Mouse (Mus musculus): Measurements from ENCODE around the gene Ccdc86. TPM values are rescaled to one million over a fixed set of nuclear protein-coding genes. Genes with fewer than 3 reads are reported as not detected.

The Ccdc86 gene
- total and polyA plus RNA-seq, 2 experiments: 1.2 to 4.3 TPM

DNA sequence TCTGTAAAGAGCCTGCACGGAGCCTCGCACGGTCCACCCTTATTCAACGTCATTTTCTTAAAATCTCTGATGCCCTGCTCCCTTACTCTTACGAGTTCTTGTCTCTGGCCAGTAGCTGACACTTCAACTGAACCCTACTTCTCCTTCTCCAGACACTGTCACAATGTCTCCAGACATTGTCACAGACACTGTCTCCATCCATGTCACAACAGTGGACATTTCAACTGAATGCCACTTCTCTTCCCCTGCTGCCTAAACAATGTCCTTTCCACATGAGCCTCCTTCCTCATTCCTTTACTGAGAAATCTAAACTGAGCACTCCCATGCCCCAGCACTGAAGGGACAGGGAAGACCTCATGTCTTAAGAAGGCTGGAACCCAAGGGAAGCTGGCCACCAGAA is 1.8 kb downstream of the Ccdc86 start:
- TF ChIP-seq CTCF (IDR thresholded peaks at IDR 0.05; ENCODE audit: low read depth, low read length) (no peak), POLR2A (IDR thresholded peaks at IDR 0.05; ENCODE audit: extremely low read depth, insufficient read depth, low read length) (no peak)
- Histone ChIP-seq H3K27ac (replicated peaks; ENCODE audit: insufficient read depth, low read depth, low read length) (no peak overlapping the region), H3K9ac (ENCODE audit: low read depth, low read length) (peak overlapping the region; percentile 42), H3K27me3 (ENCODE audit: control insufficient read depth, insufficient read depth, low read length) (no peaks in the 10 kb centered on the region), H3K4me1 (ENCODE audit: control insufficient read depth, insufficient read depth, low read length) (peaks cover 9% of the 10 kb centered on the region), H3K79me2 (ENCODE audit: control insufficient read depth, insufficient read depth, low read length) (peaks cover 8% of the 10 kb centered on the region; the same call in 1 of the 2 replicates), H3K36me3 (ENCODE audit: control insufficient read depth, insufficient read depth, low read length) (peaks cover 5% of the 10 kb centered on the region; the same call in 1 of the 2 replicates), H3K4me3 (ENCODE audit: insufficient read depth, low read depth, low read length) (peak overlapping the region; percentile 56; the same call in 1 of the 2 replicates)
- WGBS: 88% methylated on average over 5 of the region's 5 CpGs
- no peak for DNase-seq (ENCODE audit: extremely low read depth, low read depth, low spot score)

GRCm38 (mm10) chr19:10946506-10946905 is 2.6 kb downstream of the Ccdc86 start:
- H3K4me1 ChIP-seq (ENCODE audit: control insufficient read depth, insufficient read depth, low read length): peaks cover 9% of the 10 kb centered on the region
- H3K36me3 ChIP-seq (ENCODE audit: control insufficient read depth, insufficient read depth, low read length): peaks cover 5% of the 10 kb centered on the region; the same call in 1 of the 2 replicates
- no peaks in the 10 kb centered on the region for H3K27me3 ChIP-seq (ENCODE audit: control insufficient read depth, insufficient read depth, low read length)
- no peak for DNase-seq (ENCODE audit: extremely low read depth, low read depth, low spot score)
- peaks cover 8% of the 10 kb centered on the region; the same call in 1 of the 2 replicates for H3K79me2 ChIP-seq (ENCODE audit: control insufficient read depth, insufficient read depth, low read length)
- peak overlapping the region; percentile 58; the same call in 1 of the 2 replicates for H3K9ac ChIP-seq (ENCODE audit: low read depth, low read length)
- no peak overlapping the region for H3K27ac ChIP-seq (replicated peaks; ENCODE audit: insufficient read depth, low read depth, low read length)
- TF ChIP-seq POLR2A (IDR thresholded peaks at IDR 0.05; ENCODE audit: extremely low read depth, insufficient read depth, low read length) (no peak), CTCF (IDR thresholded peaks at IDR 0.05; ENCODE audit: low read depth, low read length) (no peak)
- WGBS: 49% methylated on average over 3 of the region's 3 CpGs
- no peak overlapping the region for H3K4me3 ChIP-seq (ENCODE audit: insufficient read depth, low read depth, low read length)

GRCm38 (mm10) chr19:10943955-10944354 is 5.1 kb downstream of the Ccdc86 start:
- Histone ChIP-seq H3K36me3 (ENCODE audit: control insufficient read depth, insufficient read depth, low read length) (peaks cover 5% of the 10 kb centered on the region; the same call in 1 of the 2 replicates), H3K79me2 (ENCODE audit: control insufficient read depth, insufficient read depth, low read length) (peaks cover 8% of the 10 kb centered on the region; the same call in 1 of the 2 replicates), H3K27me3 (ENCODE audit: control insufficient read depth, insufficient read depth, low read length) (no peaks in the 10 kb centered on the region), H3K27ac (replicated peaks; ENCODE audit: insufficient read depth, low read depth, low read length) (no peak overlapping the region), H3K4me3 (ENCODE audit: insufficient read depth, low read depth, low read length) (no peak overlapping the region), H3K9ac (ENCODE audit: low read depth, low read length) (no peak overlapping the region), H3K4me1 (ENCODE audit: control insufficient read depth, insufficient read depth, low read length) (peaks cover 9% of the 10 kb centered on the region)
- TF ChIP-seq POLR2A (IDR thresholded peaks at IDR 0.05; ENCODE audit: extremely low read depth, insufficient read depth, low read length) (no peak), CTCF (IDR thresholded peaks at IDR 0.05; ENCODE audit: low read depth, low read length) (no peak)
- 85% methylated on average over 3 of the region's 3 CpGs for WGBS
- no peak for DNase-seq (ENCODE audit: extremely low read depth, low read depth, low spot score)

DNA sequence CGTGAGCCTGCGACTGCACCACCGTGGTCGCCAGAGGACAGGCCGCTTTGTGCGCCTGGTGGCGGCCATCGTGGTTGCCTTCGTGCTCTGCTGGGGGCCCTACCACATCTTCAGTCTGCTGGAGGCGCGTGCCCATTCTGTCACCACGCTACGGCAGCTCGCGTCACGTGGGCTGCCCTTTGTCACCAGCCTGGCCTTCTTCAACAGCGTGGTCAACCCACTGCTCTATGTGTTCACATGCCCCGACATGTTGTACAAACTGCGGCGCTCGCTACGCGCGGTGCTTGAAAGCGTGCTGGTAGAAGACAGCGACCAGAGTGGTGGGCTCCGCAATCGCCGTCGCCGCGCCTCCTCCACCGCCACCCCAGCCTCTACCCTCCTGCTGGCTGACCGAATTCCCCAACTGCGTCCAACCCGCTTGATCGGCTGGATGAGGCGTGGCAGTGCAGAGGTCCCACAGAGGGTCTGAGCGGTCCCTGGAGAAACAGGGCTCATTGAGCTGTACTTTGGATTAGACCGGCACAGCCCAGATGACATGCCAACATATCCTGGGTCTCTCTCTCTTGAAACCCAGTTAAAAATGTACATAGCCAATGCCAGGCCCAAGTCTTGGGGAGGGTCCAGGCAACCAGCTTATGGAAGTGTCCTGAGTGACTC is 8.1 kb downstream of the Ccdc86 start:
- DNase-seq (ENCODE audit: extremely low read depth, low read depth, low spot score): peak; percentile 20
- H3K36me3 ChIP-seq (ENCODE audit: control insufficient read depth, insufficient read depth, low read length): peaks cover 5% of the 10 kb centered on the region; the same call in 1 of the 2 replicates
- no peak overlapping the region for H3K27ac ChIP-seq (replicated peaks; ENCODE audit: insufficient read depth, low read depth, low read length)
- no peak overlapping the region for H3K9ac ChIP-seq (ENCODE audit: low read depth, low read length)
- peak overlapping the region; percentile 8; the same call in 1 of the 2 replicates for H3K4me3 ChIP-seq (ENCODE audit: insufficient read depth, low read depth, low read length)
- no peaks in the 10 kb centered on the region for H3K79me2 ChIP-seq (ENCODE audit: control insufficient read depth, insufficient read depth, low read length)
- H3K27me3 ChIP-seq (ENCODE audit: control insufficient read depth, insufficient read depth, low read length): no peaks in the 10 kb centered on the region
- 21% methylated on average over 40 of the region's 40 CpGs for WGBS
- no peaks in the 10 kb centered on the region for H3K4me1 ChIP-seq (ENCODE audit: control insufficient read depth, insufficient read depth, low read length)
- TF ChIP-seq POLR2A (IDR thresholded peaks at IDR 0.05; ENCODE audit: extremely low read depth, insufficient read depth, low read length): no peak
- no peak for TF ChIP-seq CTCF (IDR thresholded peaks at IDR 0.05; ENCODE audit: low read depth, low read length)

GRCm38 (mm10) chr19:10940097-10940800 is 8.8 kb downstream of the Ccdc86 start:
- no peaks in the 10 kb centered on the region for H3K27me3 ChIP-seq (ENCODE audit: control insufficient read depth, insufficient read depth, low read length)
- 25% methylated on average over 37 of the region's 37 CpGs for WGBS
- no peak overlapping the region for H3K9ac ChIP-seq (ENCODE audit: low read depth, low read length)
- DNase-seq (ENCODE audit: extremely low read depth, low read depth, low spot score): peak; percentile 43
- H3K79me2 ChIP-seq (ENCODE audit: control insufficient read depth, insufficient read depth, low read length): no peaks in the 10 kb centered on the region
- peaks cover 5% of the 10 kb centered on the region; the same call in 1 of the 2 replicates for H3K36me3 ChIP-seq (ENCODE audit: control insufficient read depth, insufficient read depth, low read length)
- TF ChIP-seq CTCF (IDR thresholded peaks at IDR 0.05; ENCODE audit: low read depth, low read length) (peak; percentile 94), POLR2A (IDR thresholded peaks at IDR 0.05; ENCODE audit: extremely low read depth, insufficient read depth, low read length) (no peak)
- peak overlapping the region; percentile 8; the same call in 1 of the 2 replicates for H3K4me3 ChIP-seq (ENCODE audit: insufficient read depth, low read depth, low read length)
- no peak overlapping the region for H3K27ac ChIP-seq (replicated peaks; ENCODE audit: insufficient read depth, low read depth, low read length)
- H3K4me1 ChIP-seq (ENCODE audit: control insufficient read depth, insufficient read depth, low read length): no peaks in the 10 kb centered on the region
